Mouse (Mus musculus) right cerebral cortex, postnatal 14 days (tissue): ENCODE measurements around the gene Skida1.
"Not testable (repeated sequence)": the region's sequence is repeated elsewhere in the genome, so short reads cannot be mapped to it uniquely, and the experiment has no call there.

Experiments used
- DNase-seq: peaks from one replicate; pipeline ENCODE4 v3.0.0; 2022

The Skida1 gene

GRCm38 (mm10) chr2:18048453-18049075 lies at the start of gene Skida1:
TSS of gene Skida1 (minus strand) at chr2:18049051.
- no peak for DNase-seq

GRCm38 (mm10) chr2:18095804-18096203 lies 47.0 kb upstream of the Skida1 start:
- no peak for DNase-seq

GRCm38 (mm10) chr2:18094319-18094718 lies 45.5 kb upstream of the Skida1 start:
- DNase-seq: no peak

GRCm38 (mm10) chr2:18093858-18094257 lies 45.0 kb upstream of the Skida1 start:
- no peak for DNase-seq

- not testable (repeated sequence) for DNase-seq
Observed at GRCm38 (mm10) chr2:18087695-18088094, 38.8 kb upstream of the Skida1 start.

GRCm38 (mm10) chr2:18080182-18080860 lies 31.5 kb upstream of the Skida1 start:
- DNase-seq: no peak

- no peak for DNase-seq
Observed at GRCm38 (mm10) chr2:18071947-18072346, 23.1 kb upstream of the Skida1 start.

- DNase-seq: no peak
Observed at GRCm38 (mm10) chr2:18068071-18068796, 19.4 kb upstream of the Skida1 start.

- DNase-seq: no peak
Observed at GRCm38 (mm10) chr2:18066436-18066835, 17.6 kb upstream of the Skida1 start.

- no peak for DNase-seq
Observed at GRCm38 (mm10) chr2:18065708-18066030, 16.8 kb upstream of the Skida1 start.

GRCm38 (mm10) chr2:18064941-18065707 lies 16.3 kb upstream of the Skida1 start:
- DNase-seq: peak; percentile 76

- DNase-seq: peak; percentile 91
Observed at GRCm38 (mm10) chr2:18064356-18064858, 15.6 kb upstream of the Skida1 start.

GRCm38 (mm10) chr2:18063763-18064251 lies 15.0 kb upstream of the Skida1 start:
- DNase-seq: no peak

GRCm38 (mm10) chr2:18060396-18060795 lies 11.5 kb upstream of the Skida1 start:
- no peak for DNase-seq

GRCm38 (mm10) chr2:18059891-18060290 lies 11.0 kb upstream of the Skida1 start:
- DNase-seq: no peak

GRCm38 (mm10) chr2:18059063-18059462 lies 10.2 kb upstream of the Skida1 start:
- DNase-seq: no peak

GRCm38 (mm10) chr2:18058146-18058708 lies 9.4 kb upstream of the Skida1 start:
- DNase-seq: no peak

GRCm38 (mm10) chr2:18057336-18058145 lies 8.7 kb upstream of the Skida1 start:
- DNase-seq: peak; percentile 45

- DNase-seq: peak; percentile 76
Observed at GRCm38 (mm10) chr2:18056786-18057255, 8.0 kb upstream of the Skida1 start.

- DNase-seq: peak; percentile 91
Observed at GRCm38 (mm10) chr2:18055929-18056785, 7.3 kb upstream of the Skida1 start.
